Mouse (Mus musculus) bone marrow, adult 2 months (tissue): ENCODE measurements at regions not wholly inside any gene's neighbourhood (a gene's known extent, or its start where the extent isn't known, plus 50 kb on each side); places are given as distances from the start of the nearest gene placed in this dataset.

Experiments used
- CTCF ChIP-seq: fragments of 200-500 bp; IDR thresholded peaks from 2 replicates; pipeline ENCODE4 v1.5.1; 2011; ENCODE audit warnings: low read length, control low read depth; ENCODE audit not compliant: control insufficient read depth, insufficient read depth
- POLR2A ChIP-seq: fragments of 200-500 bp; IDR thresholded peaks from 2 replicates; pipeline ENCODE4 v1.6.1; 2011; ENCODE audit warnings: low read depth, mild to moderate bottlenecking, control low read depth, low read length, borderline replicate concordance; ENCODE audit not compliant: control insufficient read depth

- TF ChIP-seq CTCF (no peak), POLR2A (no peak)
Observed at GRCm38 (mm10) chr3:38331169-38331568, 153.5 kb downstream of the Ankrd50 start.
